Mouse (Mus musculus) 3T3-L1 (cell line): ENCODE results near the gene Xylt1.

Experiments
- DNase-seq: peaks from one replicate; pipeline ENCODE4 v3.0.0-alpha.2; 2015; ENCODE audit warnings: low read depth, low spot score

Gene Xylt1

GRCm38 (mm10) chr7:117478937-117479336 is 98.2 kb downstream of the Xylt1 start:
- DNase-seq = no peak

GRCm38 (mm10) chr7:117480831-117481230 is 100.1 kb downstream of the Xylt1 start:
- DNase-seq = no peak

GRCm38 (mm10) chr7:117481404-117481803 is 100.6 kb downstream of the Xylt1 start:
- DNase-seq = no peak

GRCm38 (mm10) chr7:117482701-117483100 is 101.9 kb downstream of the Xylt1 start:
- DNase-seq = no peak

- DNase-seq = no peak
Measured at GRCm38 (mm10) chr7:117484589-117484988, 103.8 kb downstream of the Xylt1 start.

- DNase-seq = no peak
Measured at GRCm38 (mm10) chr7:117484989-117485536, 104.3 kb downstream of the Xylt1 start.

- no peak for DNase-seq
Measured at GRCm38 (mm10) chr7:117486425-117487172, 105.8 kb downstream of the Xylt1 start.

GRCm38 (mm10) chr7:117487173-117487490 is 106.4 kb downstream of the Xylt1 start:
- DNase-seq = peak; percentile 1

GRCm38 (mm10) chr7:117489973-117490372 is 109.2 kb downstream of the Xylt1 start:
- no peak for DNase-seq

- DNase-seq = no peak
Measured at GRCm38 (mm10) chr7:117490500-117491205, 109.9 kb downstream of the Xylt1 start.

GRCm38 (mm10) chr7:117491495-117491894 is 110.7 kb downstream of the Xylt1 start:
- no peak for DNase-seq

- DNase-seq = no peak
Measured at GRCm38 (mm10) chr7:117494210-117494609, 113.4 kb downstream of the Xylt1 start.

GRCm38 (mm10) chr7:117494618-117495310 is 114.0 kb downstream of the Xylt1 start:
- DNase-seq = no peak

- DNase-seq = no peak
Measured at GRCm38 (mm10) chr7:117495751-117496150, 115.0 kb downstream of the Xylt1 start.

GRCm38 (mm10) chr7:117498173-117498572 is 117.4 kb downstream of the Xylt1 start:
- DNase-seq = no peak

- no peak for DNase-seq
Measured at GRCm38 (mm10) chr7:117501355-117502181, 120.8 kb downstream of the Xylt1 start.

- no peak for DNase-seq
Measured at GRCm38 (mm10) chr7:117502415-117502814, 121.6 kb downstream of the Xylt1 start.

GRCm38 (mm10) chr7:117503714-117504113 is 122.9 kb downstream of the Xylt1 start:
- DNase-seq = no peak

GRCm38 (mm10) chr7:117505791-117506190 is 125.0 kb downstream of the Xylt1 start:
- no peak for DNase-seq

- no peak for DNase-seq
Measured at GRCm38 (mm10) chr7:117507351-117507750, 126.6 kb downstream of the Xylt1 start.

GRCm38 (mm10) chr7:117508090-117508489 is 127.3 kb downstream of the Xylt1 start:
- DNase-seq = no peak
